Mouse (Mus musculus) kidney, embryonic 15.5 days (tissue): ENCODE data around the gene Rpp25. TPM values are rescaled to one million over a fixed set of nuclear protein-coding genes. Genes with fewer than 3 reads are reported as not detected.

ENCODE experiments used
- ATAC-seq: fragments of 200-750 bp; cut with Nextera tagmentation; replicated peaks from 2 replicates; pipeline ENCODE4 v1.8.0; 2017; ENCODE audit warnings: moderate TSS enrichment; ENCODE audit not compliant: low FRiP score
- H3K27ac ChIP-seq: fragments of 300-500 bp; sonication (generic); 2 replicates; pipeline ENCODE4 v1.5.1; 2015; ENCODE audit warnings: mild to moderate bottlenecking, inconsistent platforms
- H3K27me3 ChIP-seq: fragments of 300-500 bp; sonication (generic); 2 replicates; pipeline ENCODE4 v1.6.1; 2015; ENCODE audit warnings: inconsistent platforms
- H3K36me3 ChIP-seq: fragments of 300-500 bp; sonication (generic); 2 replicates; pipeline ENCODE4 v1.6.1; 2015; ENCODE audit warnings: inconsistent platforms
- H3K4me1 ChIP-seq: fragments of 300-500 bp; sonication (generic); 2 replicates; pipeline ENCODE4 v1.6.1; 2015; ENCODE audit warnings: inconsistent platforms
- H3K4me2 ChIP-seq: fragments of 300-500 bp; sonication (generic); 2 replicates; pipeline ENCODE4 v1.6.1; 2015; ENCODE audit warnings: moderate library complexity, mild to moderate bottlenecking, inconsistent platforms
- H3K4me3 ChIP-seq: fragments of 300-500 bp; sonication (generic); replicated peaks from 2 replicates; pipeline ENCODE4 v1.5.1; 2015; ENCODE audit warnings: mild to moderate bottlenecking, inconsistent platforms
- H3K9ac ChIP-seq: fragments of 300-500 bp; sonication (generic); 2 replicates; pipeline ENCODE4 v1.6.1; 2015; ENCODE audit warnings: mild to moderate bottlenecking, inconsistent platforms
- H3K9me3 ChIP-seq: fragments of 300-500 bp; sonication (generic); replicated peaks from 2 replicates; pipeline ENCODE4 v1.6.1; 2016; ENCODE audit warnings: inconsistent platforms
- WGBS: fragments of 180-500 bp; shearing (Covaris S2); methylation state at CpG from one replicate; pipeline ENCODE4 v1.1.7; 2015; ENCODE audit warnings: mixed read lengths; 5-methylcytosine and 5-hydroxymethylcytosine counted together
- polyA plus RNA-seq: library from polyadenylated mRNA; unstranded; fragments of >200 nt; fragmentation: Nextera tagmentation; extraction: Ambion mirVana; gene quantifications from 2 replicates; pipeline ENCODE4 v1.2.1, GENCODE M21; 2015

The Rpp25 gene
- polyA plus RNA-seq, 1 experiment from 2014 or later: 5.6 TPM

GRCm38 (mm10) chr9:57543951-57544350, 40.1 kb downstream of the Rpp25 start:
- H3K9ac ChIP-seq: no peak overlapping the region
- H3K27me3 ChIP-seq: no peaks in the 10 kb centered on the region
- no peak overlapping the region for H3K4me3 ChIP-seq
- H3K4me2 ChIP-seq: no peak overlapping the region
- ATAC-seq: no peak
- H3K27ac ChIP-seq: no peak overlapping the region
- 76% methylated on average over 3 of the region's 3 CpGs for WGBS
- no peaks in the 10 kb centered on the region for H3K9me3 ChIP-seq
- peaks cover 96% of the 10 kb centered on the region for H3K36me3 ChIP-seq
- peaks cover 3% of the 10 kb centered on the region; the same call in 1 of the 2 replicates for H3K4me1 ChIP-seq

GRCm38 (mm10) chr9:57547287-57547686, 43.5 kb downstream of the Rpp25 start:
- peaks cover 84% of the 10 kb centered on the region for H3K36me3 ChIP-seq
- no peak for ATAC-seq
- 73% methylated on average over 5 of the region's 5 CpGs for WGBS

GRCm38 (mm10) chr9:57547869-57548268, 44.0 kb downstream of the Rpp25 start:
- H3K4me3 ChIP-seq: no peak overlapping the region
- no peak overlapping the region for H3K4me2 ChIP-seq
- peaks cover 7% of the 10 kb centered on the region for H3K4me1 ChIP-seq
- ATAC-seq: no peak
- H3K27ac ChIP-seq: no peak overlapping the region
- 88% methylated on average over 11 of the region's 11 CpGs for WGBS
- no peaks in the 10 kb centered on the region for H3K27me3 ChIP-seq
- H3K9me3 ChIP-seq: no peaks in the 10 kb centered on the region
- H3K9ac ChIP-seq: no peak overlapping the region
- H3K36me3 ChIP-seq: peaks cover 78% of the 10 kb centered on the region

More at GRCm38 (mm10) chr9:57547287-57547686, 43.5 kb downstream of the Rpp25 start:
- H3K9ac ChIP-seq: no peak overlapping the region
- no peak overlapping the region for H3K27ac ChIP-seq
- no peak overlapping the region for H3K4me3 ChIP-seq
- H3K27me3 ChIP-seq: no peaks in the 10 kb centered on the region
- peaks cover 7% of the 10 kb centered on the region for H3K4me1 ChIP-seq
- H3K9me3 ChIP-seq: no peaks in the 10 kb centered on the region
- no peak overlapping the region for H3K4me2 ChIP-seq

- Histone ChIP-seq H3K27me3 (no peaks in the 10 kb centered on the region), H3K9ac (no peak overlapping the region), H3K4me1 (peaks cover 7% of the 10 kb centered on the region), H3K4me2 (no peak overlapping the region), H3K27ac (no peak overlapping the region), H3K4me3 (no peak overlapping the region), H3K9me3 (no peaks in the 10 kb centered on the region), H3K36me3 (peaks cover 67% of the 10 kb centered on the region)
- ATAC-seq: no peak
- 92% methylated on average over 4 of the region's 4 CpGs for WGBS
Measured at GRCm38 (mm10) chr9:57549186-57549585, 45.4 kb downstream of the Rpp25 start.

GRCm38 (mm10) chr9:57550126-57550862, 46.5 kb downstream of the Rpp25 start:
- Histone ChIP-seq H3K27me3 (no peaks in the 10 kb centered on the region), H3K36me3 (peaks cover 56% of the 10 kb centered on the region), H3K9me3 (no peaks in the 10 kb centered on the region), H3K4me3 (no peak overlapping the region), H3K27ac (no peak overlapping the region), H3K4me1 (peaks cover 7% of the 10 kb centered on the region), H3K4me2 (no peak overlapping the region), H3K9ac (no peak overlapping the region)
- WGBS: 87% methylated on average over 11 of the region's 11 CpGs
- no peak for ATAC-seq

- ATAC-seq: peak; percentile 53; the same call in 1 of the 2 replicates
- peaks cover 7% of the 10 kb centered on the region for H3K4me1 ChIP-seq
- peak within 1 kb of the TSS; percentile 68 for H3K4me3 ChIP-seq
- H3K9me3 ChIP-seq: no peaks in the 10 kb centered on the region
- no peak within 1 kb of the TSS for H3K27ac ChIP-seq
- H3K4me2 ChIP-seq: peak within 1 kb of the TSS; percentile 76
- peaks cover 36% of the 10 kb centered on the region for H3K36me3 ChIP-seq
- H3K27me3 ChIP-seq: no peaks in the 10 kb centered on the region
- H3K9ac ChIP-seq: peak within 1 kb of the TSS; percentile 66
- 2% methylated on average over 28 of the region's 28 CpGs for WGBS
Measured at GRCm38 (mm10) chr9:57552139-57552887, 48.5 kb downstream of the Rpp25 start, which contains the start of gene Mpi. TSS of gene Mpi (minus strand) at chr9:57552763.

GRCm38 (mm10) chr9:57553119-57553518, 49.3 kb downstream of the Rpp25 start:
- 72% methylated on average over 11 of the region's 11 CpGs for WGBS
- Histone ChIP-seq H3K4me1 (peaks cover 7% of the 10 kb centered on the region), H3K9ac (no peak overlapping the region), H3K27me3 (no peaks in the 10 kb centered on the region), H3K4me2 (no peak overlapping the region), H3K27ac (no peak overlapping the region), H3K4me3 (no peak overlapping the region), H3K9me3 (no peaks in the 10 kb centered on the region), H3K36me3 (peaks cover 28% of the 10 kb centered on the region)
- no peak for ATAC-seq

GRCm38 (mm10) chr9:57554753-57555152, 50.9 kb downstream of the Rpp25 start:
- Histone ChIP-seq H3K4me1 (peaks cover 7% of the 10 kb centered on the region), H3K4me2 (no peak overlapping the region), H3K36me3 (peaks cover 11% of the 10 kb centered on the region), H3K27me3 (no peaks in the 10 kb centered on the region), H3K9me3 (no peaks in the 10 kb centered on the region), H3K9ac (no peak overlapping the region), H3K4me3 (no peak overlapping the region), H3K27ac (no peak overlapping the region)
- WGBS: 68% methylated on average over 3 of the region's 3 CpGs
- no peak for ATAC-seq

Other genes with a start within 250 kb of the Rpp25 start
- gene 1700017B05Rik, start 241.4 kb upstream of the Rpp25 start, polyA plus RNA-seq: 22.0 and 24.6 TPM in 2 replicates
- gene Ppcdc, start 63.9 kb upstream of the Rpp25 start, polyA plus RNA-seq: 25.8 and 30.3 TPM in 2 replicates
- 15.1 and 15.9 TPM in 2 replicates for gene Scamp5, start 36.0 kb upstream of the Rpp25 start, polyA plus RNA-seq
- gene Cox5a, start 17.2 kb downstream of the Rpp25 start, polyA plus RNA-seq: 673 and 729 TPM in 2 replicates
- 18.1 and 19.0 TPM in 2 replicates for gene Fam219b, start 33.5 kb downstream of the Rpp25 start, polyA plus RNA-seq
- 51.9 and 53.3 TPM in 2 replicates for gene Mpi, start 48.7 kb downstream of the Rpp25 start, polyA plus RNA-seq
- gene Scamp2, start 56.9 kb downstream of the Rpp25 start, polyA plus RNA-seq: 74.5 and 85.5 TPM in 2 replicates
- gene Ulk3, start 85.4 kb downstream of the Rpp25 start, polyA plus RNA-seq: 16.9 and 18.8 TPM in 2 replicates
- not detected in 2 replicates for gene Cplx3, start 102.3 kb downstream of the Rpp25 start, polyA plus RNA-seq
- not detected in 2 replicates for gene Lman1l, start 116.7 kb downstream of the Rpp25 start, polyA plus RNA-seq
- gene Csk, start 149.6 kb downstream of the Rpp25 start, polyA plus RNA-seq: 27.2 and 27.9 TPM in 2 replicates
- not detected in 2 replicates for gene Cyp1a2, start 179.7 kb downstream of the Rpp25 start, polyA plus RNA-seq
- gene Cyp1a1, start 183.9 kb downstream of the Rpp25 start, polyA plus RNA-seq: 0.08 and 0.22 TPM in 2 replicates
- 33.6 and 34.4 TPM in 2 replicates for gene Edc3, start 204.5 kb downstream of the Rpp25 start, polyA plus RNA-seq